Mouse (Mus musculus) intestine, embryonic 14.5 days (tissue): ENCODE results near the gene Zbed4. TPM values are rescaled to one million over a fixed set of nuclear protein-coding genes. Genes with fewer than 3 reads are reported as not detected.

Experiments
- ATAC-seq: fragments of 200-750 bp; cut with Nextera tagmentation; replicated peaks from 2 replicates; pipeline ENCODE4 v1.8.0; 2017; ENCODE audit warnings: low read depth, moderate number of reproducible peaks, moderate TSS enrichment, moderate library complexity; ENCODE audit not compliant: low FRiP score, low TSS enrichment
- DNase-seq: peaks from one replicate; pipeline ENCODE4 v3.0.0-alpha.2; 2018; ENCODE audit warnings: low spot score
- H3K27ac ChIP-seq: fragments of 300-500 bp; sonication (generic); 2 replicates; pipeline ENCODE4 v1.5.1; 2014; ENCODE audit warnings: low read depth, mild to moderate bottlenecking, control low read depth
- H3K27me3 ChIP-seq: fragments of 300-500 bp; sonication (generic); replicated peaks from 2 replicates; pipeline ENCODE4 v1.6.1; 2014; ENCODE audit warnings: low read length, control low read depth; ENCODE audit not compliant: control insufficient read depth, insufficient read depth
- H3K36me3 ChIP-seq: fragments of 300-500 bp; sonication (generic); 2 replicates; pipeline ENCODE4 v1.6.1; 2014; ENCODE audit warnings: low read length, control low read depth; ENCODE audit not compliant: control insufficient read depth, insufficient read depth
- H3K4me1 ChIP-seq: fragments of 300-500 bp; sonication (generic); replicated peaks from 2 replicates; pipeline ENCODE4 v1.6.1; 2014; ENCODE audit warnings: low read length, control low read depth, mixed read lengths; ENCODE audit not compliant: control insufficient read depth, insufficient read depth
- H3K4me2 ChIP-seq: fragments of 300-500 bp; sonication (generic); 2 replicates; pipeline ENCODE4 v1.6.1; 2014; ENCODE audit warnings: low read length
- H3K4me3 ChIP-seq: fragments of 300-500 bp; sonication (generic); 2 replicates; pipeline ENCODE4 v1.5.1; 2014; ENCODE audit warnings: low read depth, low read length, control low read depth, mixed read lengths
- H3K9ac ChIP-seq: fragments of 300-500 bp; sonication (generic); 2 replicates; pipeline ENCODE4 v1.6.1; 2014; ENCODE audit warnings: mild to moderate bottlenecking, low read length
- H3K9me3 ChIP-seq: fragments of 300-500 bp; sonication (generic); 2 replicates; pipeline ENCODE4 v1.6.1; 2016; ENCODE audit warnings: low read length, control low read depth; ENCODE audit not compliant: control insufficient read depth
- WGBS: fragments of 180-500 bp; shearing (Covaris S2); extraction: QIAGEN DNeasy Blood & Tissue Kit; methylation state at CpG from one replicate; pipeline ENCODE4 v1.1.7; 2014; 5-methylcytosine and 5-hydroxymethylcytosine counted together
- polyA plus RNA-seq: library from polyadenylated mRNA; unstranded; fragments of >200 nt; fragmentation: Nextera tagmentation; extraction: Ambion mirVana; gene quantifications from 2 replicates; pipeline ENCODE4 v1.2.1, GENCODE M21; 2014

Zbed4 gene
- polyA plus RNA-seq, 1 experiment from 2014 or later, result 19.5 TPM

DNA sequence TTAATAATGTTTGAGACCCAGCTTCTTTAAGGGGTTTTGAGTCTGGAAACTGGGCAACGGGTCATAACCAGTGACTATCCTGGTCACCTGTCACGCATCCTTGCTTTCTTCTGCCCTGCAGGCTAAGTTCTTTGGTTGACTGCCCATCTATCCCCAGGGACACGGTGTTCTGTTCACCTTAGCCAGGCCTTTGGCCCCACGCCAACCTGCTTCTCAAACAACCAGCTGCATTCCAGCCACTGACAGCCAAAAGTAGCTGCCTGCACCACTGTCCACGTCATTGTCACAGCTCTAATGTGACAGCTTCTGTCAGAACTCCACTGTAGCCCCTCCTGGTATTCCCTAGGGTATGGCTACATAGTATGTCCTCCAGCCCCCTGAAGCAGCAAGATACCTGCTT, 80.0 kb downstream of the Zbed4 start:
- Histone ChIP-seq H3K4me1 (0 out of 2 replicates have a peak, but pooled peaks cover under 1% of the 10 kb centered on the region), H3K9ac (no peak overlapping the region), H3K27me3 (no peaks in the 10 kb centered on the region), H3K27ac (no peak overlapping the region), H3K4me3 (no peak overlapping the region), H3K36me3 (0 out of 2 replicates have a peak, but pooled peaks cover 1% of the 10 kb centered on the region), H3K4me2 (no peak overlapping the region), H3K9me3 (no peaks in the 10 kb centered on the region)
- no peak for DNase-seq
- WGBS, result 60% methylated on average over 5 of the region's 5 CpGs
- no peak for ATAC-seq

DNA sequence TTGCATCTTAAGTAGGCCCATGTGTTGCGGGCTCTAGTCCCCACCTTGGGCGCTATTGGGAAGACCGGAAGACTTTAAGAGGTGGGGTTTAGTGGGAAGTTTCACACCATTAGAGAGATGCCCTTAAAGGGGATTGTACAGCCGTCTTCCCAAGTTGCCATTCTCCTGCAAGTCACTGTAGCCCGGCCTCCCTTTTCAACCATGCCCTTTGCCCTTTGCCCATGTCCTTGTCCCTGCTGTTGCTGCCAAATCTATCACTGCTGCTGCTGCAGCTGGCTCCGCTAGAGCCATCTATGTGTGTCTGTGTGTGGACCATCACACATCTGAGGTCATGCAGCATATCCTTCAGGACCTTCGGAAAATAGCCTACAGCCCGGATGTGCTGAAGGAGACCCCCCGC, 81.1 kb downstream of the Zbed4 start:
- Histone ChIP-seq H3K9me3 (no peaks in the 10 kb centered on the region), H3K36me3 (no peaks in the 10 kb centered on the region), H3K4me2 (no peak overlapping the region), H3K4me3 (no peak overlapping the region), H3K27ac (no peak overlapping the region), H3K4me1 (peaks cover 4% of the 10 kb centered on the region), H3K9ac (no peak overlapping the region), H3K27me3 (no peaks in the 10 kb centered on the region)
- 67% methylated on average over 9 of the region's 9 CpGs for WGBS
- no peak for ATAC-seq
- no peak for DNase-seq

Other genes with a start within 250 kb of the Zbed4 start
- gene Zdhhc25, start 151.4 kb upstream of the Zbed4 start, polyA plus RNA-seq, result not detected in 2 replicates
- 23.6 and 24.2 TPM in 2 replicates for gene Brd1, start 17.4 kb upstream of the Zbed4 start, polyA plus RNA-seq
- gene Alg12, start 67.7 kb downstream of the Zbed4 start, polyA plus RNA-seq, result 11.8 and 13.6 TPM in 2 replicates
- gene Creld2, start 68.0 kb downstream of the Zbed4 start, polyA plus RNA-seq, result 79.9 and 95.1 TPM in 2 replicates
- gene Pim3, start 110.5 kb downstream of the Zbed4 start, polyA plus RNA-seq, result 40.1 and 51.7 TPM in 2 replicates
- gene Ttll8, start 202.8 kb downstream of the Zbed4 start, polyA plus RNA-seq, result not detected in 2 replicates
- not detected in 2 replicates for gene Mlc1, start 227.3 kb downstream of the Zbed4 start, polyA plus RNA-seq
- gene Mov10l1, start 231.2 kb downstream of the Zbed4 start, polyA plus RNA-seq, result not detected in 2 replicates